Mouse (Mus musculus) neural tube, embryonic 11.5 days (tissue): ENCODE results near the gene Cand1. TPM values are rescaled to one million over a fixed set of nuclear protein-coding genes. Genes with fewer than 3 reads are reported as not detected.

ENCODE experiments used
- ATAC-seq: fragments of 200-750 bp; cut with Nextera tagmentation; 2 replicates; pipeline ENCODE4 v1.8.0; 2017; ENCODE audit warnings: moderate number of reproducible peaks, mild to moderate bottlenecking, moderate TSS enrichment, moderate library complexity; ENCODE audit not compliant: insufficient read depth, low FRiP score, low TSS enrichment
- DNase-seq: peaks from one replicate; pipeline ENCODE4 v3.0.0-alpha.2; 2015; ENCODE audit warnings: low spot score
- H3K27ac ChIP-seq: fragments of 300-500 bp; sonication (generic); 2 replicates; pipeline ENCODE4 v1.5.1; 2014; ENCODE audit warnings: low read depth, mild to moderate bottlenecking, low read length
- H3K27me3 ChIP-seq: fragments of 300-500 bp; sonication (generic); 2 replicates; pipeline ENCODE4 v1.6.1; 2014; ENCODE audit warnings: mild to moderate bottlenecking, low read length, mixed read lengths; ENCODE audit not compliant: control insufficient read depth, insufficient read depth
- H3K36me3 ChIP-seq: fragments of 300-500 bp; sonication (generic); 2 replicates; pipeline ENCODE4 v1.6.1; 2014; ENCODE audit warnings: mild to moderate bottlenecking, low read length, moderate library complexity, mixed read lengths; ENCODE audit not compliant: control insufficient read depth, insufficient read depth
- H3K4me1 ChIP-seq: fragments of 300-500 bp; sonication (generic); 2 replicates; pipeline ENCODE4 v1.6.1; 2014; ENCODE audit warnings: low read length, mixed read lengths; ENCODE audit not compliant: control insufficient read depth, insufficient read depth
- H3K4me2 ChIP-seq: fragments of 300-500 bp; sonication (generic); 2 replicates; pipeline ENCODE4 v1.6.1; 2014; ENCODE audit warnings: low read depth, mild to moderate bottlenecking, moderate library complexity
- H3K4me3 ChIP-seq: fragments of 300-500 bp; sonication (generic); 2 replicates; pipeline ENCODE4 v1.5.1; 2014; ENCODE audit warnings: low read depth, low read length
- H3K9ac ChIP-seq: fragments of 300-500 bp; sonication (generic); 2 replicates; pipeline ENCODE4 v1.6.1; 2014; ENCODE audit warnings: mild to moderate bottlenecking, low read length
- H3K9me3 ChIP-seq: fragments of 300-500 bp; sonication (generic); 2 replicates; pipeline ENCODE4 v1.6.1; 2016; ENCODE audit warnings: low read length; ENCODE audit not compliant: control insufficient read depth
- WGBS: fragments of 180-500 bp; shearing (Covaris S2); extraction: QIAGEN DNeasy Blood & Tissue Kit; methylation state at CpG from one replicate; pipeline ENCODE4 v1.1.7; 2014; 5-methylcytosine and 5-hydroxymethylcytosine counted together
- polyA plus RNA-seq: library from polyadenylated mRNA; unstranded; fragments of >200 nt; fragmentation: Nextera tagmentation; extraction: Ambion mirVana; gene quantifications from 2 replicates; pipeline ENCODE4 v1.2.1, GENCODE M21; 2014

The Cand1 gene
- polyA plus RNA-seq, 1 experiment from 2014 or later, result 131 TPM

- no peak for DNase-seq
- Histone ChIP-seq H3K27me3 (no peaks in the 10 kb centered on the region), H3K4me2 (no peak overlapping the region), H3K9me3 (no peaks in the 10 kb centered on the region), H3K4me1 (no peaks in the 10 kb centered on the region), H3K9ac (no peak overlapping the region), H3K36me3 (no peaks in the 10 kb centered on the region; the same call in none of the 2 replicates), H3K27ac (no peak overlapping the region), H3K4me3 (no peak overlapping the region)
- 92% methylated on average over 5 of the region's 5 CpGs for WGBS
- ATAC-seq, result no peak
Observed at GRCm38 (mm10) chr10:119199864-119200263, 40.0 kb downstream of the Cand1 start.

DNA sequence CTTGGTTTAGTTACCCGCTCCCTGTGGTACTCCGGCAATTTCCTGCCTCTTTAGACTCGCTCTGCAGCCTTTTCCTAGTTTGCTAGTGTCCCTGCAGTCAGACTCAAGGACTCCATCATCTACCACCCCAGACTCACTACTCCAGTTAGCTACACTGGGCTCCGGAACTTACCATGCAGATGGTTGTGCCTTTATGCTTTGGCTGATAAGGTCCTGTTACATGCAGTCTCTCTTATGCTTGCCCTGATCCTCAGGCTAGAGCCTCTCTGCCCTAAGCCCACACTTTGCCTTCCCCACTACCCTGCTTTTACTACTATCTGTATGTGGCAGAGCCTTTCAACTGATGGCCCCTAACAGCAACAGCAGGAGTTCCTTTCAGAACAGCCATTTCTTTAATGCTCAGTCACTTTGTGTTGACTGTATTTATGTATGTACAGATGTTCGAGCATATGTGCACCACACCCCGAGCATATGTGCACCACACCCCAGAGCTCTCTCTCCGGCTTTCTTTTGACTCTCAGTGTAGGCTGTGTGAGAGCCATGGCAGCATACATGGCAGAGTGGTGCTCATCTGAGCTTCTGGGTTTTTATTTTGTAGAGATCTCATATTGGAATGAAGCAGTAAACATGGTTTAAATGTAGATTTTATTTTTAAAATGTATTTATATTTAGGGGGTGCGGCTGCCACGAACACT lies 41.5 kb downstream of the Cand1 start:
- ATAC-seq, result no peak
- H3K4me2 ChIP-seq, result no peak overlapping the region
- no peaks in the 10 kb centered on the region for H3K4me1 ChIP-seq
- WGBS, result 90% methylated on average over 9 of the region's 9 CpGs
- DNase-seq, result no peak
- no peaks in the 10 kb centered on the region for H3K27me3 ChIP-seq
- no peak overlapping the region for H3K27ac ChIP-seq
- no peak overlapping the region for H3K4me3 ChIP-seq
- no peaks in the 10 kb centered on the region; the same call in none of the 2 replicates for H3K36me3 ChIP-seq
- H3K9ac ChIP-seq, result no peak overlapping the region
- no peaks in the 10 kb centered on the region for H3K9me3 ChIP-seq

DNA sequence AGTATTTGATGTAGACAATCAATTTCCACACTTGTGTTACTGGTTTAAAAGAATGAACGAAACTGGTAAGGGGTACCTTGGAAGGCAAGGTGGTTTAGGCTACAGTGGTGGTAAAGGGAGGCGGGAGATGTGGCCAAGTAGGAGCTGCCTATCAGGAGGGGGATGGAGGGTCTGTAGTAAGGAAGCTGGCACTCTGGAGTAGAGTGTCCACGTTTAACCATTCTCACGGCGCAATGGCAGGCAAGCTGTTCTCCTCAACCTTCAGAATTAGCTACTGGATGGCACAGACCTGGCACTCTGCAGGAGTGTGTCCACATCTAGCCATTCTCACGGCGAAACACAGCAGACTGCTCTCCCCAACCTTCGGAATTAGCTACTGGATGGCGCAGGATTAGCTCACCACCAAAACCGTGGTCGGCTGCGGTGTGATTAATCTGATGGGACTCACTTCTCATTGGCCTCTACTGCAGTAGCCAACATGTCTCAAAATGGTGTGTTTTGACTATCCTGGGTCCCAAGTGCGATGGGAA lies 42.2 kb downstream of the Cand1 start:
- no peaks in the 10 kb centered on the region; the same call in none of the 2 replicates for H3K36me3 ChIP-seq
- H3K4me3 ChIP-seq, result no peak overlapping the region
- no peak for ATAC-seq
- no peaks in the 10 kb centered on the region for H3K27me3 ChIP-seq
- H3K27ac ChIP-seq, result no peak overlapping the region
- no peak overlapping the region for H3K9ac ChIP-seq
- 93% methylated on average over 13 of the region's 13 CpGs for WGBS
- H3K4me1 ChIP-seq, result no peaks in the 10 kb centered on the region
- no peaks in the 10 kb centered on the region for H3K9me3 ChIP-seq
- DNase-seq, result no peak
- H3K4me2 ChIP-seq, result no peak overlapping the region

DNA sequence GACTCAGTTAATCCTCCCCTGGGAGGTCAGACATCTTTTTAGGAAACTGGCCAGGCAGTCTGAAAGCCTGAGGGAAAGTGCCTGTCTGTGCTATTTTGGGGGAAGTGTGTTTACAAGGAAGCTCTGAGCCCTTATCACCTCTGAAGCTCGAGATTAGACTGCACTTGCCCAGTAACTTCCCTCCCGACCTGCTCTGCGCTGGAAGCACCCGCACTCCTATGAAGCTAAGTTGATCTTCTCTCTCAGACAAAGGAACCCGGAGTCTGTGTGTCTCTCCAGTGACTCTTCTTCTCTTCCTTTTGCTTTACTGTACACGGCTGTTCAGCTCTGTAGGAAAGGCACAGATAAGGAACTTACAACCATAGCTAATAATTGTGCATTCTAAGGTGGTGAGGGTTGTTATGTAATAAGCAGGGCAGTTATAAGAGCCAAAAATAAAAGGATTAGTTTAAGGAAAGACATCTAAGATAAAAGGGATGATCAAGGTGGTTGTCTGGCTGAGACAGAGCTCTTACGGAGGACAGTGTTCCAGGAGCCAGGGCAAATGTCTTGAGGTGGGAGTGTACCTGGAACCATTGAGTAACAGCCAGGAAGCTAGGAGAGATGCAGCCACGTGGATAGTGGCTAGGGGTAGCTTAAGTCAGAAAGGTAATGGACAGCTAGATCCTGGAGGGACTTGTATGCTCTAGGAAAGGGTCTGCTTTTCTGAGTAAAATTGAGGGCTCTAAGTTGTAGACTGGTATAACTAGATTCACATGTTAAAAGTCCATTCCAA lies 47.1 kb downstream of the Cand1 start:
- ATAC-seq, result no peak

DNA sequence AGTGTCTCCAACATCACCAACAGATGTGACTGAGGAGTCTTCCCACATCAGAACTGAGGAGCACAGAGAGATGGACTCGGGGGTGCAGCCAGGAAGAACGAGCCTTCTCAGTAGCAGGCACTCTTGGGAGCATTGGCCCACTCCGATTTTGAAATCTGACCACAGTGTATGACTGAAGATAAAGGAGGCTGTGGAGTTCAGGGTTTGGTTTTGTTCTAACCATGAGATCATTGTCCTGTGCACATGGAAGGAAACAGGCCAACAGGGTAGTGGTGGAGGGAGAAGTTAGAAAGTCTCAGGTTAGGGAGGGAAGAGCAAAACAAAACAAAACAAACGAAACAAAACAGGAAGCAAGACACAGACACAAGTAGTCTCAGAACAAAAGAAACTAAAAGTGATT lies 52.1 kb downstream of the Cand1 start:
- H3K9me3 ChIP-seq, result no peaks in the 10 kb centered on the region
- 77% methylated on average over 4 of the region's 4 CpGs for WGBS
- H3K27ac ChIP-seq, result no peak overlapping the region
- no peak overlapping the region for H3K4me3 ChIP-seq
- no peak overlapping the region for H3K4me2 ChIP-seq
- H3K9ac ChIP-seq, result no peak overlapping the region
- ATAC-seq (no peak), DNase-seq (no peak)
- no peaks in the 10 kb centered on the region for H3K4me1 ChIP-seq
- H3K36me3 ChIP-seq, result no peaks in the 10 kb centered on the region
- H3K27me3 ChIP-seq, result no peaks in the 10 kb centered on the region

More for the DNA sequence above, 47.1 kb downstream of the Cand1 start:
- Histone ChIP-seq H3K4me2 (no peak overlapping the region), H3K27me3 (no peaks in the 10 kb centered on the region), H3K27ac (no peak overlapping the region), H3K36me3 (no peaks in the 10 kb centered on the region), H3K9ac (no peak overlapping the region), H3K9me3 (no peaks in the 10 kb centered on the region), H3K4me3 (no peak overlapping the region), H3K4me1 (no peaks in the 10 kb centered on the region)
- DNase-seq, result no peak
- 72% methylated on average over 8 of the region's 8 CpGs for WGBS

- Histone ChIP-seq H3K4me2 (no peak overlapping the region), H3K4me1 (no peaks in the 10 kb centered on the region), H3K36me3 (no peaks in the 10 kb centered on the region), H3K9ac (no peak overlapping the region), H3K4me3 (no peak overlapping the region), H3K9me3 (no peaks in the 10 kb centered on the region), H3K27me3 (no peaks in the 10 kb centered on the region), H3K27ac (no peak overlapping the region)
- no peak for ATAC-seq
- 90% methylated on average over 3 of the region's 3 CpGs for WGBS
- no peak for DNase-seq
Observed at GRCm38 (mm10) chr10:119169656-119170055, 70.2 kb downstream of the Cand1 start.

DNA sequence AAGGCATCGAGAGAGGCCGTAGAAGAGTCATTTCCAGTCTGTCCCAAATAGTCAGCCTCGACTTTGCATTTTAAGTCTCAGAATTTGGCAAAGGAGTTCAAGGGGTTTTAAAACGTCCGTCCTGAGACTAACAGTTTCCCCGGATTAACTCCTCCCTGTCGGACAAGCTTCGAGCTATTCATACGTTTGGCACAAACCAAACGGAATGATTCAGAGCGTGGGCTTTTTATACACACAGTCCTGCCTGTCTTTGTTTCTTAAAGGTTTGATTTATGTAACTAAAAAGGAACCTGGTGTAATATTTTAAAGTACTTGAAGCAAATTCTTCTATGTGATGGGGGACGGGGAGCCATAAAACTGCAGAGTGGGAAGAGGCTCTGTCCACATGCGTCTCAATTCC lies 70.6 kb downstream of the Cand1 start:
- Histone ChIP-seq H3K4me2 (no peak overlapping the region), H3K4me1 (no peaks in the 10 kb centered on the region), H3K27me3 (no peaks in the 10 kb centered on the region), H3K36me3 (no peaks in the 10 kb centered on the region), H3K9ac (no peak overlapping the region), H3K4me3 (no peak overlapping the region), H3K9me3 (no peaks in the 10 kb centered on the region), H3K27ac (no peak overlapping the region)
- ATAC-seq (no peak), DNase-seq (no peak)
- WGBS, result 78% methylated on average over 13 of the region's 13 CpGs

- Histone ChIP-seq H3K9ac (no peak overlapping the region), H3K27ac (no peak overlapping the region), H3K4me2 (no peak overlapping the region), H3K4me3 (no peak overlapping the region), H3K4me1 (no peaks in the 10 kb centered on the region), H3K36me3 (no peaks in the 10 kb centered on the region), H3K9me3 (no peaks in the 10 kb centered on the region), H3K27me3 (no peaks in the 10 kb centered on the region)
- ATAC-seq (no peak), DNase-seq (peak; percentile 19)
- 32% methylated on average over 14 of the region's 14 CpGs for WGBS
Observed at GRCm38 (mm10) chr10:119168791-119169190, 71.1 kb downstream of the Cand1 start.
